Mouse (Mus musculus) urinary bladder, postnatal 10 days (tissue): ENCODE measurements around the gene Krt88.

Source experiments
- DNase-seq: peaks from one replicate; pipeline ENCODE4 v3.0.0; 2022; ENCODE audit warnings: low spot score

The Krt88 gene

DNA sequence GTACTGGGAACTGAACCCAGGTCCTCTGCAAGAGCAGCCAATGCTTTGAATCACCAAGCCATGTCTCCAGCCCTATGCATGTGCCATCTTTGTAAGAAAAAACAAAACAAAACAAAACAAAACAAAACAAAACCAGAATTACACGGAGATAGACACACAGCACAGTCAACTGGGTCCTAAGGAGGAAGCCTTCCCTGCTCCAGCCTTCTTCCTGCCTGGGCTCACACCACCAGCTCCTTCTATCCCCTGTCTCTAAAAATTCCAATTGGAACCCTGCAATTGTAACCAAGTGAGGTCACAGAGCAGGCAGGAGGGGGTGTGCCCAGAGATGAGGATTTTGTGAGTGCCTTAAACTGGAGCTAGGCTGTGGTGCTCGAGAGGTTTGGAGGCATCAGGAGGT is at the start of gene Krt88:
Krt88 (plus strand) TSS at position 301 of the 400 bp plus-strand sequence.
- DNase-seq, result no peak

DNA sequence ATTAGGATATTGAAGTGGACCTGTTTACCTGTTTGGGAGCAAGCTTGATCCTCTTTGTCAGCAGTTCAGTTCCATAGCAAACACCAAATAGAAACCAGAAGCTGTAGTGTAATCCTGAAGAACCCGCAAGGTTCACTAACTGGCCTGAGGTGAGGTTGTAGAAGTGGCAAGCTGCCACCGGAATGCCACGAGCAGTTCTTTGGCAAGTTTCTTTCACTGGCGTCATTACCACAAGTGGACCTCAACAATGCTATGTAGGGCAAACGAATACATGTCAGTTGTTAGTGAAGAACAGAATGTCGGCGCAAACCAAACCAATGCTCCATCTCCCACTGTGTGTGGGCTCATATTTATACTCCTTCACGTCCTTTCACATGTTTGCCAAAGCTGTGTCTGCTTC is 49.3 kb upstream of the Krt88 start:
- DNase-seq, result no peak

DNA sequence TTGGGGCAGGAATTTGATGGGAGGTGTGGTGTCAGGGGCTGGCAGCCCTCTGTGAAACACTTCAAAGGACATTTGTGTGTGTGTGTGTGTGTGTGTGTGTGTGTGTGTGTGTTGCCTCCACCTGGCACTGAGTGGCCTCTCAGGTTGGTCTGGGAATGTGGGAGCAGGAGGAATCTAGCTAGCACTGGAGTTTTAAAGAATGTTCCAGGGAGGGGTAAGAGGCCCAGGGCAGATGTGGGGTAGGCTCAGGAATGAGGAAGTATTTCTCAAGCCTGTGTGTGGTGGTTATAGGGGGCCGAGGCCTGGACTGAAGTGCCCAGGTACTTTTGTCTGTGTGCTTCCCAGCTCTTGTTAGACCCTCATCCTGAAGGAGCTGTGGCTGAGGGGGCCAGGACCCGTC is 36.8 kb upstream of the Krt88 start, which contains the start of gene Krt7:
Krt7 (plus strand) TSS at position 269 of the 400 bp plus-strand sequence.
- DNase-seq, result no peak

DNA sequence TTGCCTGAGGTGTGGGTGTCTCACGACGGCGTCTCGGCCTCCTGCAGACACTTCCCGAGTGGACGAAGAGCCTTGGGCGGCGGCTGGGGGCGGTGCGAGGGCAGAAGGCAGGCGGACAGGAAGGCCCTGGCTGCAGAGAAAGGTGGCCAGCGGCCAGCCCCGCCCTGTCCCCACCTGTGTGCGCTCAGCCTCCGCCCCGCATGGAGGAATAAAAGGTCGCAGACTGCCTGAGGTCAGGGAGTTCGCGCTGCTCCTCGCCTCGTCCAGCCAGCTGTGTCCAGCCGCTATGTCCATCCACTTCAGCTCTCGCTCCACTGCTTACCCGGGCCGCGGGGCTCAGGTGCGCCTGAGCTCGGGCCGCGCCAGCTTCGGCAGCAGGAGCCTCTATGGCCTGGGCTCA is 35.4 kb upstream of the Krt88 start:
- no peak for DNase-seq

DNA sequence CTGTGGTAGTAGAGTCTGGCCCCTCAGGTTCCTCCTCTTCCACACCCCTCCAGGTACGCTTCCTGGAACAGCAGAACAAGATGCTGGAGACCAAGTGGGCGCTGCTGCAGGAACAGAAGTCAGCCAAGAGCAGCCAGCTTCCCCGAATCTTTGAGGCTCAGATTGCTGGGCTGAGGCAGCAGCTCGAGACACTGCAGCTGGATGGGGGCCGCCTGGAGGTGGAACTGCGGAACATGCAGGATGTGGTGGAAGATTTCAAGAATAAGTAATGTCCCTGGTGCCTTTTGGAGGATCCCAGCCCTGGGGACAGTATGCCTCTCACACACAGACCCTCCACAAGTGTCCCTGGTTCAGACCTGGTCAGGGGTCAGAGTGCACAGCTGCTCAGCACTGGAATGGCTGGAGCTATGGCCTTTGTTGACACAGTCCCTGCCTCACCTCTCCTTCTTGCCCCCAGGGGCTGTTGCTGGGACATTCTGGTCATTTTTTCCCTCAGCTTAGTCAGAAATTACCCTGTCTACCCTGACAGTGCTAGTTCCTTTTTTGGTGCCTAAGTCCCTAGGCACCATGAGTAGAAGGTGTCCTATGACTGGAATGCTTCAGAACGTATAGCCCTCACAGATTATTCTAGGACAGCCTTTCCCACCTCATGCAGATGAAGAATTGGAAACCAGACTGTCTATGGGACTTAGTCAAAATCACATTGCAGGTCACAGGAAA is 33.5 kb upstream of the Krt88 start:
- DNase-seq, result no peak

DNA sequence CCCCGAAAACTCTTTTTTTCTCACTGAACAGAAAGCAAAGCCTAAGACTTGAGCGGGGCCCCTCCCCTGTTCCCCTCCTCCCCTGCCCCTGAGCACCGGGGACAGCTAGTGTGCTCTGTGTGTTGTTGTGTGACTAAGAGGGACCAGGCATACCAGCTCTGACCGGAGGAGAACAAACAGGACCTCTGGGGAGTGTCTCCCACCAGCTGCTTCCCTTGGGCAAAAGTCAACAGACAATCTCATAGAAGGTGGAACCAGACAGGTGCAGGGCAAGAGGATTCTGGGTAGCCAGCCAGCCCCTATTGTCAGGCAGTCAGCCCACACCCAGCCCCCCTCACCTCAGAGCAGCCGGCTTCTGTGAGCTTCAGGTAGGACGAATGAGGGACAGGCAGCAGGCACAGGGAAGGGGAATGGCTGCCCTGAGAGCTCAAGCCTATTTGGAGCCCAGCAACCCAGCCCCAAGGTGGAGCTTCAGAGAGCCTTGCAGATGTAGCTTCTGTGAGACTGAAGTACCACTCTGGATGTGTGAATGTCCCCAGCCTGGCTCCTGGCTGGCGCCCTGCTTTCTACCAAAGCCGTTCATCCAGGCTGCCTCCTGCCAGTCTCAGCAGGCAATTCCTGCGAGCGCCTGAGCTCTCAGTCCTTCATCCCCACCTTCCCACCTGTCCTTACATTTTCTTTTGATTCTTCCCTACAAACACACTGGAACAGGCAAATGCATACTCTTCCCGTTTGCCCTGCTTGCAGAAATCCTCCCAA is 32.6 kb upstream of the Krt88 start:
- no peak for DNase-seq

DNA sequence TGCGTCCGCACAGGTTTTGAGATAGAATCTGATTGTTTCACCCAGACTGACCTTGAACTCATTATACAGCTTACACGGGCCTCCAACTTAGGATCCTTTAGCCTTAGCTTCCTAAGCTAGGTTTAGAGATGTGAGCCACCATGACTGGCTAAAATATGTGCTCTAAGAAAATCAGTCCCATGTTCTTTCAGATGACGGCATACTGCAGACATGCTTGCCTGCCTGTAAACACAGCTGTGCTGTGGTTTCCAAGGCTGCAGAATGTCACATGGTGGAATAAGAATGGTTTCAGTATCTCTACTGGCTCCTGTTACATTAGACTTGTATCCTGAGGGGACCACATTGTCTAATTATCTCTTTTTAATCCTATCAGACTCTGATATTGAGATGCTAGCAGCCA is 28.6 kb upstream of the Krt88 start:
- DNase-seq, result no peak

DNA sequence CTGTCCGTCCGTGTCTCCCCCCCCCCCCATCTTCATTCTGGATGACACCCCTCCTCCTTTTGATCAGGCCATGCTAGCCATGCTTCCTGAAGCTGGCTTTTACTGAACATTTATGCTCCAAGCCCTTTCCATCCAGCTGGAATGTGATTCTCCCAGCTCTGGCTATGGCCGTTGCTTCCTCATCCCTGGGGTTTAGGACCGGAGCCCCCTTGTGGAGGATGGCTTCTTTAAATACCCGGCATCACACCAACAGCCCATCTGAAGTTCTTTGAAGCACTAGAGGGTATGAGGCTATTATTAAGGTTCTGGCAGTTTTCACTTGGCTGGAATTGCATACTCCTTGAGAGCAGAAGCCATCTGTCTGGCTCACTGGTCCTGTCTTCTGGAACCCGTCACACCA is 26.6 kb upstream of the Krt88 start:
- no peak for DNase-seq

DNA sequence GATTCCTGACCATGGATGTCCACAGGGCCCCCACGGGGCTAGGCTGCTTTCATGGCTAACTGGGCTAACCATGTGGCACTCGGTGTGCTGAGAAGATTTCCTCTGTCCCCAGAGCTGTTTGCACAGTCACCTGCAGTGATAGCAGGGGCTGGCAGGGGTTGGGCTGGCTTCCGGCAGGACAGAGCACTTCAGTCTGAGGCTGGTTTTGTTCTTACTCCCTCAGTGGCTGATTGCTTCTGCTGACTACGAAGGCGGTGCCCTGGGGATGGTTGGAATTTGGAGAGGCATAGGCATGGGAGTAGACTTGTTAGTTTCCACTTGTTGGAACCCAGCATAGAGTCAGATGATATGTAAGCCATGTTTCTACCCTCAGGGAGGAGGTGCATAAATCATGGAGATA is 22.6 kb upstream of the Krt88 start:
- no peak for DNase-seq

DNA sequence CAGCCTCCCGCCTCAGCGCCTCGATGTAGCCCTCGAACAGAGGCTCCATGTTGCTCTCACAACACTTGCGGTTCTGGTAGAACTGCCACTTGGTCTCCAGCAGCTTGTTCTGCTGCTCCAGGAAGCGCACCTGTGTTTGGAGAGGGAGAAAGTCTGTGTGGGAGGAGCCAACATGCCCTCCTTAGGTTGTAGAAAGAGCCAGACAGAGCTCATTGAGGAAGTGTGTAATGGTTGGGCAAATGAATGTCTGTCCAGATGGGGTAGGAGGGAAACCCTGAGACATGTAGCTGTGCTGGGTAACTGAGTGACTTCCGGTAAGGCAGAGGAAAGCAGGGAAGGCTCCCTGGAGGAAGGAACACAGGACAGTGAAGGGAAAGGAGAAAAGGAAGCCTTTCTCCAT is 10.9 kb upstream of the Krt88 start:
- DNase-seq, result no peak

DNA sequence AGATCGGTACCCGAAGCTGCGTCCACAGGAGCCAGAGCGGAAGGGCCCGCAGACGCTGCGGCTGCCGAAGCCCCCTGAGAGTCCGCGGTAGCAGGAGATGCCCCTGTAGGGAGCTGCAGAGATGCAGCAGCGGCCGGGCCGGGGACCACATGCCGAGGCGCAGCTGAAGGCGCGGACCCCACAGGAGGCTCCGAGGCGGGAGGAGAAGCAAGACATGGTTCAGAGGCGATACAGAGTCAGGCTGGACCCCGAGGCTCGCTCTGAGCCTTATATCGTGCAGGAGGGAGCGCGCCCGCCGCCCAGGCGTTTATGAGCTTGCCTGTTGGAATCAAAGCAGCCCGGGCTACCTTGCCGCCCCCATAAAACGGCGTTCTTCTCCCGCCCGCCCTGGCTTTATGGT is 9.0 kb upstream of the Krt88 start, which contains the start of gene Krt87:
Krt87 (minus strand) TSS at position 250 of the 400 bp plus-strand sequence.
- DNase-seq, result no peak

DNA sequence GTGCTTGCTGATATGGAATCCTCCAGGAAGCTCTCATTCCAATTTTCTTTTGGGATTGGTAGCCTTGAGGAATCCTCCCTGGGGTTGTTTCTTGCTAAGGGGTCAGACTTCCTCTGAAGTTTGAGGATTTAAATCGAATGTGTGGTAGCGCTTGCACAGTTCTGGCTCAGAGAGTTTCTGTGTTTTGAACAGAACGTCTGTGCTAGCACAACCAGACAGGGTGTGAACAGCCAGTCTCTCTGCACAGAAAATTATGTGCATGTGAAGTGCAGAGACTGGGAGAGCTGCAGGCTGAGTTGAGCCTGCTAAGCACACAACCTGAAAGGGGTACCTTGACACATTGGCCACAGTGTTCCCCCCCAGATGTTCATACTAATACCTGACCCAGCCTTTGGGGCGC is 6.7 kb upstream of the Krt88 start:
- no peak for DNase-seq

DNA sequence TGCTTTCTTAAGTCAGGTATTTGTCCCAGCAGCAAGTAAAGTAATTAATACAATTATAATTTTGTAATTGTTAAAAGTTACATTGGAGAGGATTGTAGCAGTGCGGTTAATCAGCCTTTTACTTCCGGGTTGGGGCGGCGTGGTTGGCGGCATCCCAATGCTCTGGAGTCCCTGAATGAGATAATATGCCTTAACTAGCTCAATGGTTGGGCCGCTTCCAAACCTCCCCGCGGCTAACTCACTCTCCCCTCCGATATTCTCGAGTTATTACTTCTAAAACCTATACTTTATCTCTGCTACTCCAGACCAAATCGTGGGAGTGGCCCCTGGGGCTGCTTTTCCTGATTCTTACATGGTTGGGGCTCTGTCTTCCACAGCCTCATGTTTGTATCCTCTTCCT is 972 bp upstream of the Krt88 start:
- no peak for DNase-seq

DNA sequence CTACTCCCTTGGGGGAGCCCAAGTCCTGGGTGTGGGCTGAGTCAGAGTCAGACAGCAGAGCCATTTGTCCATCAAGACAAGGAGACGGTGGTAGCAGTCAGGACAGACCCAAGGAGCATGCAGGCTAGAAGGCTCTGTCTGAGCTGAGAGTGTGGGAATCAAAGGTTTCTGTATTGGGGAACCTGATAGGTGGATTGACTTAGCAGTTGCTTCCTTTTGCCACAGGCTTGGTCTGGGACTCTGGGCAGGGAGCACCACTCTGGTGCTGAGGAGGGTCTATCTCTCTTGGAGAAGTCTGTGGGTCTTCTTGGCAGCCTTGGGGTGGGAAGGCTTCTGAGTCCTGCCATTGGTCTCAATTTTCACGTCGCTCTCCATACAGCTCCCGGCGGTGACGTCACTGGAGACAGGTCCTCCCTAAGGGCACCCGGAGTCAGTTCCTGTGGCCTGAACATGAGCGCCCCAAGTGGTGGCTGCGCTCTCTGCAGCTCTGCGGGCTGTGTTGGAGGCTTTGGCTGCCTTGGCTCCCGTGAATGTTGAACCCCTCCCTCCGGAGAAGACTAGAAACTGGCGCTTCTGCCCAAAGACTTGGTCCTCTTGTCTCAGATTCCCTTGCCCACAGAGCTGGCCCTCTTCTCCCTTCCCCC is 5.7 kb downstream of the Krt88 start:
- no peak for DNase-seq

DNA sequence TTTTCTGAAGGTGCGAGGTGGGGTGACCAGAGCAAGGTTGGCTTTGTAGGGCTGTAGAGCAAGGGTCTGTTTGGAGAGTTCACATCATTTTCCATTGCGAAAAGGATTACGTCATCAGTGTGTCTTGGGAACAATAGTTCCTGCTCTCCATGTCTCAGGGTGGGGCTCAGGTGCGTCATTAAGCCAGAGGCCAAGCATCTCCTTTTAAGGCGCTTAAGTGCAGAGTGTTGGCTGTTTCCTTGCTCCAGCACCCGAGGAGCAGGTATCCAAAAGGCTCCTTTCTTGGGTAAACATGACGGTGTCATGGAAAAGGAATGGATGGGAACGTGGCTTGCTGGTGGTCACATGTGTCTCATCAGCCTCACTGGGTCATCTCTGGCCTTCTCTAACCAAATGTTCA is 7.2 kb downstream of the Krt88 start:
- DNase-seq, result no peak

DNA sequence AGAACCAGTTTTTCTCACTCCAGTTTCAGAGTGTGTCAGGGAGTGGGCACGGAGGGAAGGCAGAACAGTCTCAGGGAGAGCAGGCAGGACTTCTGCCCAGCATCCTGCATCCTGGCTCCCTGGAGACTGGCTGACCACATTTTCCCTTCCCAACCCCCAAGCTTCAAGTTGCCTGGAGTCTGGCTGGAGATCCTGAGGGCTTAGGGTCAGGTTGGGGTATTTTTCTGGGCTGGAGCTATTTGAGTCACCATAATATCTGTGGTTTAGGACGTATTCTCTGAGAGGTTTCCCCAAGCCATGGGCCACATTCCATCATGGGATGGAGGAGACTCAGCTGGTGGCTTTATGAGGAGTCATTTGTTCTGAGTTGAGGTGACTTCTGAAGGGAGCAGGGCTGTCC is 7.7 kb downstream of the Krt88 start:
- DNase-seq, result no peak

DNA sequence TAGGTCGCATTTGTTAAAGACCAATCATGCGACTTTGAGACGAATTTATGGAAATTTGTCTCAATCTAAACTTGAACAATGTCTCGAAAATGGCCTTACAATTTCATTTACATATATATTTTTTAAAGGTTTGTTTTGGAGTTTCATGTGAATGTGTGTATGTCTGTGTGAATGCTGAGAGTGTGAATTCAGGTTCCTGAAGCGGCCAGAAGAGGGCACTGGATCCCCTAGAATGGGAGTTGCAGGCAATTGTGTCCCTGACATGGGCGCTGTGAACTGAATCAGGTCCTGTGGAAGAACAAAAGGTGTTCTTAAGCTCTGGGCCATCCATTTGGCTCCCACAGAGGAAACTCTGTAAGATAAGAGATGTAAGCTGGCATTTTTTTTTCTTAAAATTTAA is 8.3 kb downstream of the Krt88 start:
- DNase-seq, result no peak

DNA sequence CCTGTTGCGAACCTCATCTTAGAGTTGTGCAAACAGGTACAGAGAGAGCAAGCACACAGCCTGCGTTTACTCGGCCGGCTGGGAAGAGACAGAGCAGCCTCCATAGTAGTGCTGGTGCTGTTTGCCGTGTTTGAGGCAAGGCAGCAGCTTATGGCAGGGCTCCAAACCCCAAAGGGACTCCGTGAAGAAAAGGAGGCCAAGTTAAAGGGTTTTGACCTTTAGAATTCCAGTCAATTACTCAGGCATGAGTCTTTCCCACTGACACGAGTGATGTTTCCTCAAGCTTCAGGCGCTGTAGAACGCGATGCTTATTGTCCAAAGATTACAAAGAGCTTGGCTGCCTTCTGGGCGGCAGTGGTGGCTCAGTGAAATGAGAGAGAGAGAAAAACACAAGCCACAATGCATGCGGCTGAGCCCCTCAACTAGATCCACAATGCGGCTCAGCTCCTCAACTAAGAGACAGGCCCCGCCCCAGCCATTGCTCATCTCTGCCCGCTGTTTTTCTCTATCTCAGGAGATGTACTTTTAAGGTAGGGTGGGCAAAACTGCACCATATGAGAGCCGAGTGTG is 10.9 kb downstream of the Krt88 start:
- DNase-seq, result no peak

DNA sequence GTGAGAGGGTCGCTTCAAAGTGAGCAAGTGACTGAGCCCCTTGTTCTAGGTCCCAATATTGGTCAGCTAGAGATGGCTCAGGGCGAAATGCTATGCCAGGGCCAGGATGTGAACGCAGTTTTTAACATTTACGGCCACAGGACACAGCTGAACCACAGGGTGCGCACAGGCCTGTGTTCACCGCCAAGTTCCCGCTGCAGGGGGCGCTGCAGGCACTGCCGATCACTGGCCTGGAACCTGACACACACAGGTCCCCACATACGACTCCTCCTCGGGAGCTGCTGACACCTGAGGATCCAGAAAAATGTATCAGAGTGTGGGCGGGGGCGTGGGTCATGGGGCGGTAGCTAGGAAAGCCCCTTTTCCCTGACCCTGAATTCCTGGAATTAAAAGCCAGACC is 11.7 kb downstream of the Krt88 start:
- no peak for DNase-seq

DNA sequence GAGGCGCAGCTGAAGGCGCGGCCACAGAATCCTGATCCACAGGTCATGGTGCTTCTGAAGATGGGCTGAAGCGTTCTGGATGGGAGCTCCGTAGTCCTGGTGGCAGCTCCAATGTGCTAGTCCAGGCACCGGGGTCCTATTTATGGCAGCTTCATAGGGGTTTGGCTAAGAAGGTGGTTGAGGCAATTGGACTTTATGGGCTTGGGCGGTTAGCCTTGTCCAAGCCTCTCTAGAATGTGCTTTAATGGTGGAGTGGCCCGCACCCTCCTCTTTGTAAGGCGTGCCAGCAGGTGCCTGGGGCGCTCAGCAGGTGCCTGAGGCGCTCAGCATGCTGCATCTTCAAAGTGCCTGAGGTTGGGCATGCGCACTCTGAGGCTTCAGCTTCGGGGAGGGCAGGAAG is 16.1 kb downstream of the Krt88 start, which contains the start of gene Krt81:
Krt81 (minus strand) TSS at position 101 of the 400 bp plus-strand sequence.
- DNase-seq, result no peak

DNA sequence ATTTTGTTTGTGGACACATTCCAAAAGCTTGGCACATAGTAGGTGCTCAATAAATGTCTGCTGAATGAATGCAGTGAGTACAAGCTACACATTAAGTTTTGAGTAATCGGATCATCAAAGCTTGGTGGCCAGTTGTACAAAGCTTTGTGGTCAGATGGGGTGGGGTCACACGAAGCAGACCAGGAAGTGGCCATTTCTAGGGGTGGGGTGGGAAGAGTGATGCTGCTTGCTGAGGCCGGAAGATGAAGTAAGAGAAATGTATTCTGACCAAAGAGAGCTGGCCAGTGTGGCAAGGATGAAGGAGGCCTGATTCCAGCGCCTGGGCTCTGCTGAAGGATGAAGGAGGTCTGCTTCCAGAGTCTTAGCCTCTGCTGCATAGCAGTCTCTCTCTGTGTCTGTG is 21.5 kb downstream of the Krt88 start:
- DNase-seq, result no peak

DNA sequence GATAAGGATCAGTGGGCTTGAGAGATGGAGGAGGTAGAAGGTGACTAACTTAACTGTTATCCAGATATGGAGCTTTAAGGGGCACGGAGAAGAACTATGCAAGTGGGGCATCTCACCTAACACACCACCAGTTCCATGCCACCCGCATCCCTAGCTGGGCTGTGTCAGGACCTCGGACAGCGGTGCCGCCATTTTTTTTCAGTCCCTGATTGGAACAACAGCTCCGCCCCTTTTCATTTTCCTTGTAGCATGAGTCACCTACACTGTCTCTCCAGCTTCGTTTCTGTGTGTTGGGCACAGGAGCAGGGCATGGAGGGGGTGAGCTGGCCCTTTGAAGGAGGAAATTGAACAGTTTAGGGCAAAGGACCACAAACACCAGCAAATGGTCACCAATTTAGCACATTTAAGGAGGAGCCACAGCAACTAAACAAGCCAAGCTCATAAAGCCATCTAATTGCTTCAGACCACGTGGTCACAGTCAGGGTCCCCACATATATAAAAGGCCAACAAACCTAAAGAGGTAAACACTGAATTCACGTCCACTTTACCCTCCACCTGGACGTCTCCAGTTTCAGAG is 25.5 kb downstream of the Krt88 start, which contains the start of gene Krt86:
Krt86 (plus strand) TSS at position 527 of the 577 bp plus-strand sequence.
- no peak for DNase-seq
